Mouse (Mus musculus): Measurements from ENCODE around the gene Hpd. TPM values are rescaled to one million over a fixed set of nuclear protein-coding genes. Genes with fewer than 3 reads are reported as not detected.
"Not testable (repeated sequence)": the region's sequence is repeated elsewhere in the genome, so short reads cannot be mapped to it uniquely, and the experiment has no call there.

Hpd gene
- total RNA-seq (2021) (not detected), polyA plus RNA-seq (2012; rRNA removed) (0.61 and 0.97 TPM in 2 replicates)
- long read RNA-seq = 0 reads

GRCm38 (mm10) chr5:123182651-123183050 is at the start of gene Hpd:
TSS of gene Hpd (minus strand) at chr5:123182727.
- H3K4me3 ChIP-seq = no peak within 1 kb of the TSS
- no peak within 1 kb of the TSS for H3K27ac ChIP-seq
- H3K9ac ChIP-seq (ENCODE audit: low read depth, low read length) = no peak within 1 kb of the TSS
- DNase-seq = no peak
- WGBS = 79% methylated on average over 10 of the region's 10 CpGs
- H3K36me3 ChIP-seq (ENCODE audit: control insufficient read depth, insufficient read depth, low read length) = no peaks in the 10 kb centered on the region
- intact Hi-C loops (cut with DNase I) = no loop called here
- no peaks in the 10 kb centered on the region for H3K79me2 ChIP-seq (replicated peaks; ENCODE audit: control insufficient read depth, insufficient read depth, low read length)
- H3K27me3 ChIP-seq (ENCODE audit: control insufficient read depth, insufficient read depth, low read length) = no peaks in the 10 kb centered on the region
- TF ChIP-seq EP300 (IDR thresholded peaks at IDR 0.05; ENCODE audit: insufficient read depth, low read depth, low read length) (no peak), POLR2A (IDR thresholded peaks at IDR 0.05; ENCODE audit: insufficient read depth, low read depth, low read length) (no peak), CTCF (IDR thresholded peaks at IDR 0.05) (no peak)
- no peaks in the 10 kb centered on the region for H3K4me1 ChIP-seq (ENCODE audit: control insufficient read depth, insufficient read depth, low read length)

GRCm38 (mm10) chr5:123232180-123232579 is 49.7 kb upstream of the Hpd start:
- intact Hi-C loops (cut with DNase I) = no loop called here
- no peaks in the 10 kb centered on the region for H3K36me3 ChIP-seq (ENCODE audit: control insufficient read depth, insufficient read depth, low read length)
- H3K27me3 ChIP-seq (ENCODE audit: control insufficient read depth, insufficient read depth, low read length) = no peaks in the 10 kb centered on the region
- no peak for DNase-seq
- H3K4me3 ChIP-seq = no peak overlapping the region
- no peak overlapping the region for H3K9ac ChIP-seq (ENCODE audit: low read depth, low read length)
- H3K79me2 ChIP-seq (replicated peaks; ENCODE audit: control insufficient read depth, insufficient read depth, low read length) = peaks cover 1% of the 10 kb centered on the region
- 78% methylated on average over 2 of the region's 2 CpGs for WGBS
- H3K27ac ChIP-seq = no peak overlapping the region
- no peak for TF ChIP-seq CTCF (IDR thresholded peaks at IDR 0.05)
- H3K4me1 ChIP-seq (ENCODE audit: control insufficient read depth, insufficient read depth, low read length) = peaks cover 2% of the 10 kb centered on the region

- H3K27me3 ChIP-seq (ENCODE audit: control insufficient read depth, insufficient read depth, low read length) = no peaks in the 10 kb centered on the region
- peak overlapping the region; percentile 35; the same call in 1 of the 2 replicates for H3K9ac ChIP-seq (ENCODE audit: low read depth, low read length)
- H3K4me3 ChIP-seq = no peak overlapping the region
- peaks cover 1% of the 10 kb centered on the region for H3K79me2 ChIP-seq (replicated peaks; ENCODE audit: control insufficient read depth, insufficient read depth, low read length)
- TF ChIP-seq CTCF (IDR thresholded peaks at IDR 0.05) (no peak), EP300 (IDR thresholded peaks at IDR 0.05; ENCODE audit: insufficient read depth, low read depth, low read length) (no peak), POLR2A (IDR thresholded peaks at IDR 0.05; ENCODE audit: insufficient read depth, low read depth, low read length) (no peak)
- no peak for DNase-seq
- intact Hi-C loops (cut with DNase I) = loop anchor here (5.0 kb wide), 1 partner anchor 152 kb away; no protein-coding TSS in a partner anchor
- H3K4me1 ChIP-seq (ENCODE audit: control insufficient read depth, insufficient read depth, low read length) = peaks cover 2% of the 10 kb centered on the region
- no peaks in the 10 kb centered on the region for H3K36me3 ChIP-seq (ENCODE audit: control insufficient read depth, insufficient read depth, low read length)
- no peak overlapping the region for H3K27ac ChIP-seq
- 81% methylated on average over 6 of the region's 6 CpGs for WGBS
Observed at GRCm38 (mm10) chr5:123229296-123229695, 46.8 kb upstream of the Hpd start.

- Histone ChIP-seq H3K79me2 (replicated peaks; ENCODE audit: control insufficient read depth, insufficient read depth, low read length) (peaks cover 1% of the 10 kb centered on the region), H3K4me3 (peak overlapping the region; percentile 79), H3K36me3 (ENCODE audit: control insufficient read depth, insufficient read depth, low read length) (no peaks in the 10 kb centered on the region), H3K9ac (ENCODE audit: low read depth, low read length) (peak overlapping the region; percentile 91), H3K4me1 (ENCODE audit: control insufficient read depth, insufficient read depth, low read length) (peaks cover 2% of the 10 kb centered on the region), H3K27me3 (ENCODE audit: control insufficient read depth, insufficient read depth, low read length) (no peaks in the 10 kb centered on the region), H3K27ac (peak overlapping the region; percentile 77)
- intact Hi-C loops (cut with DNase I) = loop anchor here (5.0 kb wide), 1 partner anchor 151 kb away; no protein-coding TSS in a partner anchor
- TF ChIP-seq CTCF (IDR thresholded peaks at IDR 0.05) (no peak), POLR2A (IDR thresholded peaks at IDR 0.05; ENCODE audit: insufficient read depth, low read depth, low read length) (no peak), EP300 (IDR thresholded peaks at IDR 0.05; ENCODE audit: insufficient read depth, low read depth, low read length) (no peak)
- WGBS = 8% methylated on average over 15 of the region's 15 CpGs
- DNase-seq = no peak
Observed at GRCm38 (mm10) chr5:123228524-123228922, 46.0 kb upstream of the Hpd start.

GRCm38 (mm10) chr5:123227762-123228523 is 45.4 kb upstream of the Hpd start:
- Histone ChIP-seq H3K79me2 (replicated peaks; ENCODE audit: control insufficient read depth, insufficient read depth, low read length) (peaks cover 1% of the 10 kb centered on the region), H3K4me3 (peak overlapping the region; percentile 79), H3K9ac (ENCODE audit: low read depth, low read length) (peak overlapping the region; percentile 91), H3K27me3 (ENCODE audit: control insufficient read depth, insufficient read depth, low read length) (no peaks in the 10 kb centered on the region), H3K27ac (peak overlapping the region; percentile 77), H3K4me1 (ENCODE audit: control insufficient read depth, insufficient read depth, low read length) (peaks cover 2% of the 10 kb centered on the region), H3K36me3 (ENCODE audit: control insufficient read depth, insufficient read depth, low read length) (no peaks in the 10 kb centered on the region)
- 2% methylated on average over 42 of the region's 42 CpGs for WGBS
- 0 out of 2 replicates have a peak, but pooled peaks have one; percentile 34 for TF ChIP-seq EP300 (IDR thresholded peaks at IDR 0.05; ENCODE audit: insufficient read depth, low read depth, low read length)
- peak; percentile 57 for TF ChIP-seq POLR2A (IDR thresholded peaks at IDR 0.05; ENCODE audit: insufficient read depth, low read depth, low read length)
- no peak for TF ChIP-seq CTCF (IDR thresholded peaks at IDR 0.05)
- DNase-seq = peak; percentile 94 to 95
- intact Hi-C loops (cut with DNase I) = loop anchor here (5.0 kb wide), 1 partner anchor 151 kb away; no protein-coding TSS in a partner anchor

GRCm38 (mm10) chr5:123226851-123227250 is 44.3 kb upstream of the Hpd start:
- peaks cover 1% of the 10 kb centered on the region for H3K79me2 ChIP-seq (replicated peaks; ENCODE audit: control insufficient read depth, insufficient read depth, low read length)
- no peak for DNase-seq
- H3K4me3 ChIP-seq = no peak overlapping the region
- H3K4me1 ChIP-seq (ENCODE audit: control insufficient read depth, insufficient read depth, low read length) = peaks cover 2% of the 10 kb centered on the region
- TF ChIP-seq POLR2A (IDR thresholded peaks at IDR 0.05; ENCODE audit: insufficient read depth, low read depth, low read length) (no peak), EP300 (IDR thresholded peaks at IDR 0.05; ENCODE audit: insufficient read depth, low read depth, low read length) (no peak), CTCF (IDR thresholded peaks at IDR 0.05) (no peak)
- no peak overlapping the region for H3K27ac ChIP-seq
- no peaks in the 10 kb centered on the region for H3K36me3 ChIP-seq (ENCODE audit: control insufficient read depth, insufficient read depth, low read length)
- 85% methylated on average over 7 of the region's 7 CpGs for WGBS
- intact Hi-C loops (cut with DNase I) = loop anchor here (5.0 kb wide), 1 partner anchor 150 kb away; no protein-coding TSS in a partner anchor
- no peaks in the 10 kb centered on the region for H3K27me3 ChIP-seq (ENCODE audit: control insufficient read depth, insufficient read depth, low read length)
- H3K9ac ChIP-seq (ENCODE audit: low read depth, low read length) = no peak overlapping the region

GRCm38 (mm10) chr5:123223861-123224260 is 41.3 kb upstream of the Hpd start:
- WGBS = 53% methylated on average over 6 of the region's 6 CpGs
- H3K27me3 ChIP-seq (ENCODE audit: control insufficient read depth, insufficient read depth, low read length); H3K4me3 ChIP-seq; intact Hi-C loops (cut with DNase I); H3K79me2 ChIP-seq (replicated peaks; ENCODE audit: control insufficient read depth, insufficient read depth, low read length); H3K9ac ChIP-seq (ENCODE audit: low read depth, low read length); DNase-seq; H3K36me3 ChIP-seq (ENCODE audit: control insufficient read depth, insufficient read depth, low read length); H3K27ac ChIP-seq; H3K4me1 ChIP-seq (ENCODE audit: control insufficient read depth, insufficient read depth, low read length): not testable (repeated sequence)
